Mouse (Mus musculus) c-Kit-positive CD71-positive TER-119-negative erythroid progenitor cells, embryonic 14.5 days (primary cell): ENCODE measurements around the gene BC030499.
"Not testable (repeated sequence)": the region's sequence is repeated elsewhere in the genome, so short reads cannot be mapped to it uniquely, and the experiment has no call there.

Experiments
- DNase-seq: peaks from one replicate; pipeline ENCODE4 v3.0.0-alpha.2; 2013; ENCODE audit warnings: low read depth

BC030499 gene

DNA sequence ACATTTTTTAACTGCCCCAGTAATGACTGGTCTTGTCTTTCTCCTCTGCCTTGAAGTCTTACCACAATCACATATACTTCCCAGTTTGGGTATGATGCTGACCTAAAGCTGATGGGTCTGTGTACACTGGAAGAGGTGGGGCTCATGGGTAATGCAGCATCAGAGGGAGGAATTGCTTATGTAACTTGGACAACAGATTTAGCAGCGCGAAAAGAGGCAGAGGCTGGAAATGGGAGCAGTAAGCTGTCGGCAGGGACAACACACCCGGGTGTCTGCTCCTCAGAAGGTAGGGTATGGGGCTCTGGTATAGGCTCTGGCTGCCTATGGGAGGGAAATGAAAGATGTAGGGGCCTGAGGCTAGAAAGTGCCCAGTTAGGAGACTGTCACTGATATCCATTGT, at the start of gene BC030499:
TSS of gene BC030499 (plus strand) at position 188 of the 400 bp plus-strand sequence.
- DNase-seq, result no peak

GRCm38 (mm10) chr11:78245261-78245626, 45.4 kb upstream of the BC030499 start:
- no peak for DNase-seq

GRCm38 (mm10) chr11:78245627-78246317, 44.9 kb upstream of the BC030499 start, which contains the start of the genes Sdf2 and Supt6:
Gene Sdf2, plus strand, starts transcription at chr11:78245746.
Gene Supt6, minus strand, starts transcription at chr11:78245987.
- peak; percentile 95 for DNase-seq

- DNase-seq, result no peak
Measured at GRCm38 (mm10) chr11:78246318-78247011, 44.2 kb upstream of the BC030499 start.

DNA sequence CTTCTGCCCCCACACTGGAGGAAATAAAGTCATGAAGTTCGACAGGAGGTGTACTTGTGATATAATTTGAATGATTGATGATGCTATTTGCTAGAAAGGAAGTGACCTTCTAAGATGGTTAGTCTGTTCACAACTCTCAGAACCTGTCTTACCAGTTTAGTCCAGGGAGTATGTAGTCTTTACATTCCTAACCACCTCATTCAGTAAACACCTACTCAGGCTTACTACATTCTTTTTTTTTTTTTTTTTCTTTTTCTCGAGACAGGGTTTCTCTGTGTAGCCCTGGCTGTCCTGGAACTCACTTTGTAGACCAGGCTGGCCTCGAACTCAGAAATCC, 43.7 kb upstream of the BC030499 start:
- no peak for DNase-seq

GRCm38 (mm10) chr11:78247727-78248140, 42.9 kb upstream of the BC030499 start:
- peak; percentile 58 for DNase-seq

- no peak for DNase-seq
Measured at GRCm38 (mm10) chr11:78256618-78257017, 34.0 kb upstream of the BC030499 start.

- DNase-seq, result no peak
Measured at GRCm38 (mm10) chr11:78260489-78261258, 30.0 kb upstream of the BC030499 start.

- peak; percentile 79 for DNase-seq
Measured at GRCm38 (mm10) chr11:78261380-78262352, 29.0 kb upstream of the BC030499 start, which contains the start of gene 2610507B11Rik. Gene 2610507B11Rik, plus strand, starts transcription at chr11:78261752.

GRCm38 (mm10) chr11:78262550-78262949, 28.1 kb upstream of the BC030499 start:
- peak; percentile 62 for DNase-seq

- no peak for DNase-seq
Measured at GRCm38 (mm10) chr11:78265571-78265970, 25.1 kb upstream of the BC030499 start.

- no peak for DNase-seq
Measured at GRCm38 (mm10) chr11:78271986-78272385, 18.7 kb upstream of the BC030499 start.

DNA sequence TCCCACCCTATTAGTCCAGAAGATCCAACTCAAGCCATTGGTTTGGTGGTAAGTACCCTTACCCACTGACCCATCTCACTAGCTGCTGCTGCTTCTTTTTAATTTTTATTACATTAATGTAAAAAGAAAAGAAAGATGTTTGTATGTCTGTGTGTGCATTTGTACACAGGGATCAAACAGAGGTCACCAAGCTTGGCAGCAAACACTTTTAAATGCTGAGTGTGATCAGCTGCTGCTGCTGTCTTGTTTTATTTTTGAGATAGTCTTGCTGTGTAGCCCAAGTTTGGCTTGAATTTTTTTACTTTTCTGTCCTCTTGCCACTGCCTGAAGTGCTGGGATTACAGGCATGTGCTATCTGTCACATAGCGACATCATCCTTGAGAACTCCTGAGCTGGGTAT, 15.0 kb upstream of the BC030499 start:
- no peak for DNase-seq

DNA sequence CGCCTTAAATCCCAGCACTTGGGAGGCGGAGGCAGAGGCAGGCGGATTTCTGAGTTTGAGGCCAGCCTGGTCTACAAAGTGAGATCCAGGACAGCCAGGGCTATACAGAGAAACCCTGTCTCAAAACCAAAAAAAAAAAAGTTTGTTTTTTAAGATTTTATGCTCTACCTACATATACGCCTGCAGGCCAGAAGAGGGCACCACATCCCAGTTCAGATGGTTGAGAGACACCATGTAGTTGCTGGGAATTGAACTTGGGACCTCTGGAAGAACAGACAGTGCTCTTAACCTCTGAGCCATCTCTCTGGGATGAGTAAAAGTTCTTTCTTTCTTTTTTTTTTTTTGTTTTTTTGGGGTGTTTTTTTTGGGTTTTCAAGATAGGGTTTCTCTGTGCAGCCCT, 14.5 kb upstream of the BC030499 start:
- DNase-seq, result not testable (repeated sequence)

DNA sequence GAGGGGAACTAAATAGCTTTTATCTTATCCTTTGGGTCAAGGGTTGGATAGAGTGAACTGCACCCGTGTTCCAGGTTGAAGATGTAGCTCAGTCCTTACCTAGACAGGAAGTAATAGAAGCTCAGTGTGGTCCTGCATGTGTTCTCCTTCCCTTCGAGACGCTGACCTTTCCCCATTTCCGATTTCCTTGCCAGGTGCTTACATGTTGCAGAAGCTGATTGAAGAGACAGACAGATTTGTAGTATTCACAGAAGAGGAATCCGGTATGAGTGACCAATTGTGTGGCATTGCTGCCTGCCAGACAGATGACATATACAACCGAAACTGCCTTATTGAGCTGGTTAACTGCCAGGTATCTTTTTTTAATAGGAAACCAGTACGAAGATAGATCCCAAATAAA, 11.8 kb upstream of the BC030499 start:
- DNase-seq, result no peak

GRCm38 (mm10) chr11:78279586-78279985, 11.1 kb upstream of the BC030499 start:
- no peak for DNase-seq

DNA sequence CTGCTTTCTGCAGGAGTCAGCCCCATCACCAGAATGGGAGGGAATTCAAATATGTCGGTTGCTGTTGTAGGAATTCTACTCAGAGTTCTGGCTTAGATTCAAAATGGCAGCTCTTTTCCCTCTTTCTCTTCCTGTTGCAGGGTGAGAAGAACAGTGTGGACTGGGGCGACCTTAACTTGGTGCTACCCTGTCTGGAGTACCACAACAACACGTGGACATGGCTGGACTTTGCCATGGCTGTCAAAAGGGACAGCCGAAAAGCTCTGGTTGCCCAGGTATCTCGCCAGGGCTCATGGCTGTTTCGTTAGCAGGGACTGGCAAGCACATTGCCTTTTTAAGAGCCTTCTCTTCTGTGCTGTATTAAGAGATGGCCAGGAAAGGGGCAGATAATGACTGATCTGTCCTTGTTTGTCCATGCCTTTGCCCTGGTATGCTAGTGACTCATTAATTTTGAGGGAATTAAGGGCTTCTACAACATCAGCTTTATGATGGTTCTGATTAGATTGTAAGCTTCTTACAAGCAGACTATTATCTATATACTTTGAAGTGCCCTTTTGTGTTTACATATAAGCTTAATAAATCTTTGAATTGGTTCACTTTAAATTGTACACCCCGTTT, 1.4 kb upstream of the BC030499 start:
- no peak for DNase-seq

DNA sequence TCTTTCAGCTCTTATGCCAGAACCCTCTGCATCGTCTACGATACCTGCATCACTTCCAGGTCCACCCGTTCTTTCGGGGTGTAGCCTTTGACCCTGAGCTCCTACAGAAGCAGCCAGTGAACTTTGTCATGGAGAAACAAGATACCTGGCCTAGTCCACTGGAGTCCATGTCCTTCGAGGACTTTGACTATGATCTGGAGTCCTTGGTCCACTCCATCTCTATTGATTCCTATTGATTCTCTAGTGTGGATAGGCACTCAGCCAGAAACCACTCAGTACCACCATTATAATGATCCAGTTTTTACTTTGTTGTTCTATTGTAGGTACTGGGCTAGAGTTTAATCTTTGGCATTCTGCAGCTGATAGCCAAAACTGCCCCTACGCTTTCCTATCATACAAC, 3.9 kb downstream of the BC030499 start:
- no peak for DNase-seq

DNA sequence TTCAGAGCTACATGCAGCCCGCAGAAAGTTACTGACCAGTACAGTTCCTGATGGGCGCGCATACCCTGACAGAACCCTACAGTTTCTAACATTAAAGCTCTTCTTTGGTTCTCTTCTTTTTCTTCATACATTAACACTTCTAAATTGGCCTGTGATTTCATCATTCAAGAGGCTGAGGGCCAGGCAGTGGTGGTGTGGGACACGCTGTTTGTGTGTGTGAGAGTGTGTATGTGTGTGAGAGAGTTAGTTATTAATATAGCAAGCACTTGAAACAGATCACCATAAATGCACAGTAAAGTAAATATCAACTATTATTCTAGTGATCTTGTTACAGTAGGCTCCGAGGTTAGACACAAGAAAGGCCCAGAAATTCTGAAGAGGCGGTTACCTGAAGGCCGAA, 10.3 kb downstream of the BC030499 start:
- DNase-seq, result no peak

- DNase-seq, result peak; percentile 83
Measured at GRCm38 (mm10) chr11:78301357-78302084, 10.9 kb downstream of the BC030499 start, which contains the start of gene Spag5. Gene Spag5, plus strand, starts transcription at chr11:78301529.
